Mouse (Mus musculus) kidney, embryonic 16.5 days (tissue): ENCODE measurements around the gene Nfam1. TPM values are rescaled to one million over a fixed set of nuclear protein-coding genes. Genes with fewer than 3 reads are reported as not detected.

Experiments used
- ATAC-seq: fragments of 200-750 bp; cut with Nextera tagmentation; 2 replicates; pipeline ENCODE4 v1.8.0; 2017; ENCODE audit warnings: moderate TSS enrichment; ENCODE audit not compliant: low FRiP score, low TSS enrichment
- H3K27ac ChIP-seq: fragments of 300-500 bp; sonication (generic); 2 replicates; pipeline ENCODE4 v1.5.1; 2014; ENCODE audit warnings: low read length
- H3K27me3 ChIP-seq: fragments of 300-500 bp; sonication (generic); 2 replicates; pipeline ENCODE4 v1.6.1; 2014; ENCODE audit warnings: low read length, control low read depth, mixed read lengths; ENCODE audit not compliant: insufficient read depth
- H3K36me3 ChIP-seq: fragments of 300-500 bp; sonication (generic); 2 replicates; pipeline ENCODE4 v1.6.1; 2014; ENCODE audit warnings: low read length, control low read depth, mixed read lengths; ENCODE audit not compliant: insufficient read depth
- H3K4me1 ChIP-seq: fragments of 300-500 bp; sonication (generic); 2 replicates; pipeline ENCODE4 v1.6.1; 2014; ENCODE audit warnings: low read length, control low read depth, mixed read lengths; ENCODE audit not compliant: insufficient read depth
- H3K4me2 ChIP-seq: fragments of 300-500 bp; sonication (generic); replicated peaks from 2 replicates; pipeline ENCODE4 v1.6.1; 2014; ENCODE audit warnings: low read depth, low read length
- H3K4me3 ChIP-seq: fragments of 300-500 bp; sonication (generic); 2 replicates; pipeline ENCODE4 v1.5.1; 2014; ENCODE audit warnings: mild to moderate bottlenecking, low read length
- H3K9ac ChIP-seq: fragments of 300-500 bp; sonication (generic); replicated peaks from 2 replicates; pipeline ENCODE4 v1.6.1; 2014; ENCODE audit warnings: low read length
- H3K9me3 ChIP-seq: fragments of 300-500 bp; sonication (generic); 2 replicates; pipeline ENCODE4 v1.6.1; 2016; ENCODE audit warnings: low read length, control low read depth
- WGBS: fragments of 180-500 bp; shearing (Covaris S2); extraction: QIAGEN DNeasy Blood & Tissue Kit; methylation state at CpG from one replicate; pipeline ENCODE4 v1.1.7; 2014; 5-methylcytosine and 5-hydroxymethylcytosine counted together
- polyA plus RNA-seq: library from polyadenylated mRNA; unstranded; fragments of >200 nt; fragmentation: Nextera tagmentation; extraction: Ambion mirVana; gene quantifications from 2 replicates; pipeline ENCODE4 v1.2.1, GENCODE M21; 2015

Gene Nfam1
- polyA plus RNA-seq, 1 experiment from 2014 or later: 3.3 TPM

- H3K27ac ChIP-seq: peak overlapping the region; percentile 82
- H3K4me2 ChIP-seq: peak overlapping the region; percentile 51
- H3K36me3 ChIP-seq: no peaks in the 10 kb centered on the region
- H3K9me3 ChIP-seq: no peaks in the 10 kb centered on the region
- H3K4me1 ChIP-seq: peaks cover 33% of the 10 kb centered on the region
- H3K27me3 ChIP-seq: peaks cover 8% of the 10 kb centered on the region; the same call in 1 of the 2 replicates
- ATAC-seq: peak; percentile 35
- H3K4me3 ChIP-seq: peak overlapping the region; percentile 18; the same call in 1 of the 2 replicates
- H3K9ac ChIP-seq: peak overlapping the region; percentile 31
- WGBS: under 1% methylated on average over 20 of the region's 22 CpGs
These were observed 64.7 kb downstream of the Nfam1 start for GRCm38 (mm10) chr15:82968449-82968848.

GRCm38 (mm10) chr15:82967947-82968346 lies 65.2 kb downstream of the Nfam1 start:
- no peaks in the 10 kb centered on the region for H3K9me3 ChIP-seq
- peak overlapping the region; percentile 82 for H3K27ac ChIP-seq
- WGBS: 10% methylated on average over 6 of the region's 6 CpGs
- peaks cover 8% of the 10 kb centered on the region; the same call in 1 of the 2 replicates for H3K27me3 ChIP-seq
- H3K4me2 ChIP-seq: peak overlapping the region; percentile 51
- H3K36me3 ChIP-seq: no peaks in the 10 kb centered on the region
- H3K4me1 ChIP-seq: peaks cover 36% of the 10 kb centered on the region
- ATAC-seq: peak; percentile 49
- H3K9ac ChIP-seq: peak overlapping the region; percentile 31; the same call in 1 of the 2 replicates
- H3K4me3 ChIP-seq: 0 out of 2 replicates have a peak overlapping the region, but pooled peaks have one; percentile 18

- no peak overlapping the region for H3K9ac ChIP-seq
- WGBS: 75% methylated on average over 14 of the region's 14 CpGs
- H3K36me3 ChIP-seq: no peaks in the 10 kb centered on the region
- H3K27ac ChIP-seq: peak overlapping the region; percentile 45
- peaks cover 16% of the 10 kb centered on the region; the same call in 1 of the 2 replicates for H3K27me3 ChIP-seq
- no peaks in the 10 kb centered on the region for H3K9me3 ChIP-seq
- no peak for ATAC-seq
- peak overlapping the region; percentile 57; the same call in 1 of the 2 replicates for H3K4me3 ChIP-seq
- peaks cover 63% of the 10 kb centered on the region for H3K4me1 ChIP-seq
- H3K4me2 ChIP-seq: peak overlapping the region; percentile 79
These were observed 68.8 kb downstream of the Nfam1 start for GRCm38 (mm10) chr15:82964266-82964825.

DNA sequence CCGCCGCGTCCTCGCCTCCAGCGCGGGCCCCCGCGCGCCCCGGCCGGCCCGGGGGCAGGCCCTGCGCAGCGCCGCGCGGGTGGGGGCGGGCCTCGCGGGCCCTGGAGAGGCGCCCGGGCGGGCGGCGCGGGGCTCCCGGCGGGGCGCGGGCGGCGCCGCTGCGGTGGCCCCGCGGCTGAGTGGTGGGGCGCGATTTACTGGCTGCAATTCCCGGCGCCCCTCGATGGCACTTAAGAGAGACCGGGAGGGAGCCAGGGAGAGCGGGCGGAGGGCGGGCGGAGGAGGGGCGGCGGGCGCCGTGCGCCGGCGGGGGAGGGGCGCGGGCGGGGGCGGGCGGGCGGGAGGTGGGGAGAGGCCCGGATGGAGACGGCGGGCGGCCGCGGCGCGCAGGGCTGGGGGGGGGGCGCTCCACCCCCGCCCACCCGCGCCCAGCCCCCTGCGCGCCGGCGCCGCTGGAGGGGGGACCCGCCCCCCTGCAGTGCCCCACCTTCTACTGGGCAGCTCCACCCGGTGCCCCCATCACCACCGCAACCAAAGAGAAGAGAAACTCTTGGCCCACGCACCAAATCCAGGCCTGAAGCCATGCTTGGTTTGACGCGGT lies 69.5 kb downstream of the Nfam1 start:
- H3K9me3 ChIP-seq: no peaks in the 10 kb centered on the region
- 4% methylated on average over 10 of the region's 82 CpGs for WGBS
- H3K27me3 ChIP-seq: peaks cover 16% of the 10 kb centered on the region; the same call in 1 of the 2 replicates
- 0 out of 2 replicates have a peak, but pooled peaks have one; percentile 28 for ATAC-seq
- peaks cover 63% of the 10 kb centered on the region for H3K4me1 ChIP-seq
- peak overlapping the region; percentile 79 for H3K4me2 ChIP-seq
- H3K27ac ChIP-seq: peak overlapping the region; percentile 45
- peak overlapping the region; percentile 76 for H3K9ac ChIP-seq
- no peaks in the 10 kb centered on the region for H3K36me3 ChIP-seq
- peak overlapping the region; percentile 57 for H3K4me3 ChIP-seq

DNA sequence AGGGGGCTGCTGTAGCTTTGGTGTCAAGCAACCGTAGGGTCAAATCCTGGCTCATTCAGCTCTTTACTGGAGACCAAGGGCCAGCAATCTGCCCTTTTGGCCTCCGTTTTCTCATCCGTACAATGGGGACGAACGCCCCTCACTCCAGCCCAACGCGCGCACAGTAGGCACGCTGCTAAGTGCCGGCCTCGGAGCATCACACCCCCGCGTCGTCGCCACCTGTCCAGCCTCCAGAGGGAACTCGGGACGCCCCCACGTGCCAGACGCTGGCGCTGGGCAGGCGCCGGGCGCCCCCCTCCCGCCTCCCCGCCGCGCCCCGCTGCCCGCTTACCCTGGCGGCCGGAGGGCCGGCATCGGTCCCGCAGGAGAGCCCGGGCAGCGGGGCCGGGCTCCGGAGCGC lies 70.0 kb downstream of the Nfam1 start:
- Histone ChIP-seq H3K36me3 (no peaks in the 10 kb centered on the region), H3K9me3 (no peaks in the 10 kb centered on the region), H3K27ac (0 out of 2 replicates have a peak overlapping the region, but pooled peaks have one; percentile 4), H3K4me3 (peak overlapping the region; percentile 57), H3K4me1 (peaks cover 63% of the 10 kb centered on the region), H3K9ac (peak overlapping the region; percentile 76), H3K4me2 (peak overlapping the region; percentile 79), H3K27me3 (peaks cover 16% of the 10 kb centered on the region; the same call in 1 of the 2 replicates)
- ATAC-seq: no peak
- WGBS: 3% methylated on average over 25 of the region's 39 CpGs

GRCm38 (mm10) chr15:82962536-82962935 lies 70.6 kb downstream of the Nfam1 start:
- ATAC-seq: no peak

GRCm38 (mm10) chr15:82960786-82961561 lies 72.1 kb downstream of the Nfam1 start:
- WGBS: under 1% methylated on average over 26 of the region's 26 CpGs
- H3K36me3 ChIP-seq: no peaks in the 10 kb centered on the region
- H3K27me3 ChIP-seq: peaks cover 9% of the 10 kb centered on the region; the same call in 1 of the 2 replicates
- ATAC-seq: 0 out of 2 replicates have a peak, but pooled peaks have one; percentile 3
- peak overlapping the region; percentile 45 for H3K9ac ChIP-seq
- H3K9me3 ChIP-seq: no peaks in the 10 kb centered on the region
- peak overlapping the region; percentile 33 for H3K4me3 ChIP-seq
- no peak overlapping the region for H3K27ac ChIP-seq
- H3K4me2 ChIP-seq: peak overlapping the region; percentile 53
- H3K4me1 ChIP-seq: peaks cover 71% of the 10 kb centered on the region

More at GRCm38 (mm10) chr15:82962536-82962935, 70.6 kb downstream of the Nfam1 start:
- Histone ChIP-seq H3K4me2 (peak overlapping the region; percentile 79), H3K9ac (no peak overlapping the region; the same call in 1 of the 2 replicates), H3K36me3 (no peaks in the 10 kb centered on the region), H3K9me3 (no peaks in the 10 kb centered on the region), H3K4me1 (peaks cover 63% of the 10 kb centered on the region), H3K27me3 (peaks cover 16% of the 10 kb centered on the region; the same call in 1 of the 2 replicates), H3K4me3 (peak overlapping the region; percentile 57), H3K27ac (no peak overlapping the region)
- WGBS: 42% methylated on average over 4 of the region's 4 CpGs

- Histone ChIP-seq H3K27ac (no peak overlapping the region), H3K4me1 (peaks cover 70% of the 10 kb centered on the region), H3K36me3 (no peaks in the 10 kb centered on the region), H3K4me3 (no peak overlapping the region), H3K9ac (peak overlapping the region; percentile 30; the same call in 1 of the 2 replicates), H3K27me3 (peaks cover 17% of the 10 kb centered on the region), H3K4me2 (0 out of 2 replicates have a peak overlapping the region, but pooled peaks have one; percentile 44), H3K9me3 (no peaks in the 10 kb centered on the region)
- 48% methylated on average over 12 of the region's 12 CpGs for WGBS
- no peak for ATAC-seq
These were observed 74.0 kb downstream of the Nfam1 start for GRCm38 (mm10) chr15:82959151-82959550.

DNA sequence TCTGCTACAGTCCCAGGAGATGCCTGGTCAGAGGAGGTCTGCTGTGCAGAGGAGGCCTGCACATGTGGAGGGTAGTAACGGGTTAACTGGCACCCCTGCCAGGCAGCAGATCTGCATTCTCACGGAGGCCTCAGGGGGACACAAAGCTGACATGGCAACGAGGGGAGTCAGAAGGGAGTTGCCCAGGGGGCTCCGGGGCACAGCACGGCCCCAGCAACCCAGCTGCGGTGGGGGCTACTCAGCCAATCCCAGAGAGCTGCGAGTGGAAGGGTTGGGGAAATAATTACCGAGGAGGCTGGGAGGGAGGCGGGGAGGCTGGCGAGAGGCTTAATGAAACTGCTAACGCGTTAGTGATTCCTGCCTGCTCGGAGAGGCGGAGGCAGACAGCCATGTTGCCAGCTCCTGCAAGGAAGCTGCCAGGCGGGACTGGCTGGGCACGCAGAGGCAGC lies 74.8 kb downstream of the Nfam1 start:
- peak overlapping the region; percentile 44 for H3K4me2 ChIP-seq
- H3K27me3 ChIP-seq: peaks cover 20% of the 10 kb centered on the region
- H3K27ac ChIP-seq: peak overlapping the region; percentile 1; the same call in 1 of the 2 replicates
- H3K4me3 ChIP-seq: peak overlapping the region; percentile 16; the same call in 1 of the 2 replicates
- ATAC-seq: peak; percentile 62
- peak overlapping the region; percentile 30; the same call in 1 of the 2 replicates for H3K9ac ChIP-seq
- no peaks in the 10 kb centered on the region for H3K9me3 ChIP-seq
- 15% methylated on average over 16 of the region's 16 CpGs for WGBS
- peaks cover 67% of the 10 kb centered on the region for H3K4me1 ChIP-seq
- no peaks in the 10 kb centered on the region for H3K36me3 ChIP-seq
